Mouse (Mus musculus) right cerebral cortex, postnatal 14 days (tissue): ENCODE results near the gene Tsc2.
A peak's percentile ranks its signal among the peaks of the same experiment; 100 is the strongest.

ENCODE experiments used
- DNase-seq: peaks from one replicate; pipeline ENCODE4 v3.0.0; 2022

Gene Tsc2

DNA sequence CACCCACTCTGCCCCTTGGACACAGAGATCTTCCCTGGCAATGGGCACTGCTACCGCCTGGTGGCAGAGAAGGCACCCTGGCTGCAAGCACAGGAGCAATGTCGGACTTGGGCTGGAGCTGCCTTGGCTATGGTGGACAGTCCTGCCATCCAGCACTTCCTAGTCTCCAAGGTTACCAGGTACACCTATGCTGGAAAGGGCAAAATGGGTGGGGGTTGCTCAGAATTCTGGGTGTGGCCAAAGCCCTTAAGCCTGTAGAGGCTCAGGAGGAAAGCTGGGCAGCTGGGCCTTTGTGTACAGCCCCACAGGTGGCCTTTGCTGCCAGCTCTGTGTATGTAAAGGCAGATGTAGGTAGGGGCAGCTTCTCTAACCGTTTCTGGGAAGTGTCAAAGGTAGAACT, 66.6 kb downstream of the Tsc2 start:
- no peak for DNase-seq

DNA sequence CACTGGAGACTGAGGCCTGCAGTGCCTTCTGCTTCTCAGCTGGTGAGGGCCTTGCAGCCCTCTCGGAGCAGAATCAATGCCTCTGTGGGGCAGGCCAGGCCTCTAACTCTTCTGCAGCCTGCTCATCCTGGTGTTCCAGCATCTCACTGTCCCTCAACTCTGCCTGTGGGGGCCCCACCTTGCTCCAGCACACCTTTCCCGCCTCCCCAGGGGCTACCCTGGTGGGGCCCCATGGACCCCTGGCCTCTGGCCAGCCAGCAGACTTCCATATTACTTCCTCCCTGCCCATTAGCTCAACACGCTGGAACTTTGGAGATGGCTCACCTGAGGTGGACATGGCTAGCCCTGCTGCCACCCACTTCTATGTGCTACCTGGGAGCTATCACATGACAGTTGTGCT, 67.3 kb downstream of the Tsc2 start:
- no peak for DNase-seq

DNA sequence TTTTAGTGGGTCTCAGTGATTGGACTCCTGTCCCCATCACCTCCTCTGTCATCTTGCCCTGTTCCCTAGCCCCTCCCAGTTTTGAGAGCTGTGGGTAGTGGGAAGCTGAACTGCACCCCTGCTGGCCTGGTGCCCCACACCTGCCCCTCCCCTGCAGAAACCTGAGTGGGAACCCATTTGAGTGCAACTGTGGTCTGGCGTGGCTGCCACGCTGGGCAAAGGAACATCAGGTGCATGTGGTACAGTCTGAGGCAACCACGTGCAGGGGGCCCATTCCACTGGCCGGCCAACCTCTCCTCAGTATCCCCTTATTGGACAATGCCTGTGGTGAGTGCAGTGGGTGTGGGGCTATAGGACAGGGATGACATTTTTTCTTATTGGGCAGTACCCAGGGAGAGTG, 68.0 kb downstream of the Tsc2 start:
- DNase-seq: no peak

DNA sequence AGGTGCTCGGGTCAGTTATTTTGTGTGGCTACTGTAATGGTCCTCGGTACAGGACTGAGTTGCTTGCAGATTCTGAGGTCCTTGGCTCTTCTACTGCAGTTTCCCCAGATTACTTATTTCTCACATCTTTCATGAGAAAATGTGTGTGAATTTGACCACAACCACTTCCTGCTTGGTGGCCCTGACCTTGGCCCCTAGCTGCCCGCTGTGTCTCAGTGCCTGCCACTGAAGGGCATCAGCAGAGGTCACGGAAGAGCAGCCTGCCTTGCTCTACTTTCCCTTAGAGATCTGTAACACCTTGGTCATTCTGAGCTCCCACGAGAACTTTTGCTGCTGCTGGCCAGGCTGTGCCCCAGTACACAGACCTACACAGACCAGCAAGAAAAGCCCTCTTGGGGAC, 68.8 kb downstream of the Tsc2 start:
- no peak for DNase-seq

DNA sequence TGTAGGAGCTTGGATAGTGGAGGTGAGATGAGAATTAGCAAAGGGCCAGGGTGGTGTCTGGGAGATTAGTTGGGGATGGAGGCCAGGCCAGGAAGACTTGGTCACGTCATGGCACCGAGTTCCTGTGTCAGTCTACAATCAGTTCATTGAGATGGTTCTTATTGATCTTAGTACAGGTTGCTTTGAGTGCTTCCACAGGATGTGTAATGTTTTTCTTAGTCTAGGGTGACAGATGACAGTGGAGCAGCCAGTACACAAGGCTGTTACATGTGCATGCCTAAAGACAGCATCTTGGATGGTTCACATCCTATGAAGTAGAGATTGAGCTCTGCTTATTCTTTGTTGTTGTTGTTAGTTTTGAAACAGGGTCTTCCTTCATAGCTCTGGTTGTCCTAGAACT, 70.8 kb downstream of the Tsc2 start:
- DNase-seq: no peak

DNA sequence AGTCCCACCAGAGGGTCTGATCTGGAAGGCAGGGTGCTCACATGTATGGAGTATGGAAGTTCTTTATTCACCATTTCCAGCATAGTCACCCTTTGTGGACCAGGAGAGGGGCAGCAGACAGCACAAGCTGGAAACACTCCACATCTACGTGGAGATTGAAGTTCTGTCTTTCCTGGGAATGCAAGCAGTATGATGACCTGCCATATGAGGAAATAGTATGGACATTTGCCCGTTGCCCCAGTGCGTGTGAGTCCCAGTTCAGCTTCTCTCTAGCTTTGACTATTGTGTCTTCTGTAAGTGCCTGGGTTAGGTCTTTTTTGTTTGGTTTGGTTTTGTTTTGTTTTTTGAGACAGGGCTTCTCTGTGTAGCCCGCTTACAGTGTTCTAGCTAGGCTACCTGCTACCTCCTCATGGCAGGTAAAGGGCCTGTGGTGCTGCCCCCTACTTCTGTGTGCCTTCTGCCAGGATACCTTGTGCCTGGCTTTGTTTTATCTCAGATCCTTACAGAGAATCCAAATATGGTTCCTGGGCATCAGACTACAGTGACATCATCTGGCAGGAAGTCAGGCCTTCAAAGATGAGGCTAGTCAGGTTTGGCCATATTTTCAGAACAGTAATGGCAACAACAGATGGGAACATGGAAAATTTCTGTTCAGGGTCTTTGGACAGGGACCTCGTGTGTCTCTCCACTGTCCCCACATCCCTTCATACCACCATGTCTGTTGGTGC, 72.0 kb downstream of the Tsc2 start:
- DNase-seq: no peak

DNA sequence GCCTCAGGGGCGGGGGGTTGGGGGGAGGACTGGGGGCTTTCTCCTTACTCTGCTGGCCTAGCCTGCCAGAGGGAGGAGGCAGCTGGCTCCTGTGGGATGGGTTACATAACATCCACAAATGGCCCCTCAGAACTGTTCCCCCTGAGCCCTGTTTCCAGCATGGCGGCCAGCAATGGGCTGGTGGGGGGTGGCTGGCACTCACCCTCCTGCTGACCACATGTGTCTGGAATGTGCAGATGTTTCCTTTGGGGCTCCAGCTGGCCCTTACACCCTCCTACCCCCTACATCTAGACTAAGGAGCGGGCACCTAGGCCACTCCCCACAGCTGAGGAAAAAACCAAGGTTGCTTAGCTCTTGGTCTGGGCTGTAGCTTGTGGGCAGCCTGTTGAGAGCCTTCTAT, 73.3 kb downstream of the Tsc2 start:
- DNase-seq: no peak

DNA sequence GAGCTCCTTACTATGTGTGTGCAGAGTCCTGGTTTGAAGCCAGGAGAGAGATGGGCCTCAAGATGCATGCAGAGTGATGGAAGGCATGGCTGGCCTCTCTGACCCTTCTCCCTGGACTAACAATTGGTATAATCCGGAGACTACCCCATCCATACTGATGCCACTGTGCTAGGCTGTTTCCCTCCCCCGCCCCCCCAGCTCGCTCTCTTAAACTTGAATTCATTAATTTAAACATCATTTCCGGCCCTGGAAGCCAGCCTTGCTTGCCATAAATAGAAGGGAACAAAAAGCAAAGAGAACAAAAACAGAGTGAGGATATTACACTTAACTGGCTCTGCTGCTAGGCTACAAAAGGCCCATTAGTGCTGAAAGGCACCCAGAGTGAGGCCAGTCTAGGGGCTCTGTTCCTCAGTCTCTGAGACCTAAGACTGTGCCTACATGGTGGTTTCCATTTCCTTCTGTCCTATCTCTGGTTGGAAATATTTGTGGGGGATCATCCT, 73.8 kb downstream of the Tsc2 start:
- DNase-seq: no peak

DNA sequence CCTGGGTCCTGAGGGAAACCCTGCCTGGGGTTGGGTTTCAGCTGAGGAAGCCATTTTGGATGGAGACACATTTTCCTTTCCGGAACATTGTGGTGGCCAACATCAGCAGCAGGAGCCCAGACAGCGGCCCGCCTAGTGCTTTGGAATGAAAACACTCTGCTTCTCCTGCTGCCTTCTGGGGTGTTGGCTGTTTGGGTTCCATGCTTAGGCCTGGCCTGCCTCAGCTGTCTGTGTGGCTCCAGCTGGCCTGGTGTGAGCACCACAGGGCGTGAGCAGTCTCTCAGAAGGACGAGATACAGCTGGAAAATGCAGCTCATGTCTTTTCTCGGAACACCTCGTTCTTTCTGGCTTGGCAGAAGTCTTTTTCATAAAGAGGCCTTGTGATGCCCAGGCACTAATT, 75.3 kb downstream of the Tsc2 start:
- DNase-seq: no peak

DNA sequence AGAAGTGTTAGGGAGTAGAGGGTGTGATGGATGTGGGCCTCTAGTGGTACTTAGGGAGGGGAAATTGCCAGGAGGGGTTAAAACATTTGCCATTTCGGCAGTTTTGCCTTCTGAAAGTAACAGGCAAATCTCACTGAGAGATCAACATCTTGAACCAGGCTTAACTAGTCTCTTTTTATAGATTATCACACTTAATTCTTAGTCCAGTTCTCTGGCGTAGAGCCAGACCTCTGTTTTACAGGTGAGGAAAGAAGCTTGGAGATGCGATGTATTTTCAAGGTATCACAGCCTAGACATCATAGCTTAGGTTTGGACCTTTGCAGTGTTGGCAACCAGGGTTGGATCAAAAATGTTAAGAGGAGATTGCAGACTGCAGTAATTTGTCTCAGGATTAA, 81.4 kb downstream of the Tsc2 start:
- no peak for DNase-seq

DNA sequence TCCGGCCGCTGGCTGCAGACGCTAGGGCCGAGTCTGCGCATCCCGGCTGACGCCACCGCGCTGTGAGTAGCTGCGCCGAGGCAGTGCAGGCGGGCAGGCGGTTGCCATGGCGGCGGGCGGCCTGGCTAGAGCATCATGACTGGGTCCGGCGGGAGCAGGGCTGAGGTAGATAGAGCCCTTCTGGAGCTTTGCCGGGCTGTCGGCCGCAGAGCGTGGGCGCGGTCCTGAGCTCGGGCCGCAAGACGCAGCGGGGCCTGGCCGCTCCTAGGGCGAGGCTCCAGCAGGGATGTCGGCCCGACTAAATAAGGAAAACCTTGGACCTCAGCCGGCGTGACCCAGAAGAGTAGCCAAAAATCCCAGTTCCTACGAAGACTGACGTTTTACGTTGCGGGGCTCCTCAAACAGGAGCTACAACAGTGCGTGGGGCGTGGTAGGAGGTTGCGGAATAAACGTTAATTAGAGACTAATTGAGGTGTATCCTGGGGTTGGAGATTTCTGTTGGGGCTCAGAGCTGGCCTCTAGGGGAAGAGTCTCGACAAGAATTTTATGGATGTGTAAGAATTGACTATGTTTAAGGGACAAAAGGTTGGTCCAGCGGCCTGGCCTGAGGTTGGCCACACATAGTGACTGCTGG, 81.9 kb downstream of the Tsc2 start:
- peak; percentile 81 for DNase-seq

DNA sequence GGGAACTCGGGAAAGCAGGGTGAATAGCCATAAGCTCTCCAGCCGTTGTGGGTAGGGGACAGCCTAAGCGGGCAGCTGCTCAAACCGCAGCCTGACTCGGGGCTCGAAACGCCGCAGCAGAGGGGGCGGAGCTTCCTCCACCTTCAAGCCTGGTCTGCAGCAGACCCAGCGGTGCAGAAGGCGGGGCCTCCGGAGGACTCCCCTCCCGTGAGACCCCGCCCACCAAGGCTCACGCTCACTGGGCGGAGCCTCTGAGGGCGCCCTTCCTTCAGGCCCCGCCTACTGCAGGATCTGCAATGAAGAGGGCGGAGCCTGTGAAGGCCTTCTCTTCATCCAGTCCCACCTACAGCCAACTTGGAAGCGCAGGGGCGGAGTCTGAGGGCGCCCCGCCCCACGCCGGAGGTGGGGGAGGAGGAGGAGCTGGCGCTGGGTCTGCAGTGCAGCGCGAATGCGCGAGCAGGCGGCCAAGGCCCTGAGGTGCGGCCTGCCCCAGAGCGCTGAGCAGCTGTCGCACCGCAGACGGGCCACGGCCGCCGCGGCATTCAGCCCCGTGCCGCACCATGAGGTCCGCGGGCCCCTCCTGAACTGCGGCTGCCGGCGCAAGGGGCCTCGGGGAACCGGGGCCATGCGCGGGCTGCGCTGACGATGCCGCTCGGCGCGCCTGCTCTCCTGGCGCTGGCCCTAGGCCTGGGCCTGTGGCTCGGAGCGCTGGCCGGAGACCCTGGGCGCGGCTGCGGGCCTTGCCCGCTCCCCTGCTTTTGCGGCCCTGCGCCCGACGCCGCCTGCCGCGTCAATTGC, 82.6 kb downstream of the Tsc2 start, which contains the start of gene Pkd1:
TSS of gene Pkd1 (plus strand) at position 217 of the 798 bp plus-strand sequence.
- DNase-seq: peak; percentile 95

DNA sequence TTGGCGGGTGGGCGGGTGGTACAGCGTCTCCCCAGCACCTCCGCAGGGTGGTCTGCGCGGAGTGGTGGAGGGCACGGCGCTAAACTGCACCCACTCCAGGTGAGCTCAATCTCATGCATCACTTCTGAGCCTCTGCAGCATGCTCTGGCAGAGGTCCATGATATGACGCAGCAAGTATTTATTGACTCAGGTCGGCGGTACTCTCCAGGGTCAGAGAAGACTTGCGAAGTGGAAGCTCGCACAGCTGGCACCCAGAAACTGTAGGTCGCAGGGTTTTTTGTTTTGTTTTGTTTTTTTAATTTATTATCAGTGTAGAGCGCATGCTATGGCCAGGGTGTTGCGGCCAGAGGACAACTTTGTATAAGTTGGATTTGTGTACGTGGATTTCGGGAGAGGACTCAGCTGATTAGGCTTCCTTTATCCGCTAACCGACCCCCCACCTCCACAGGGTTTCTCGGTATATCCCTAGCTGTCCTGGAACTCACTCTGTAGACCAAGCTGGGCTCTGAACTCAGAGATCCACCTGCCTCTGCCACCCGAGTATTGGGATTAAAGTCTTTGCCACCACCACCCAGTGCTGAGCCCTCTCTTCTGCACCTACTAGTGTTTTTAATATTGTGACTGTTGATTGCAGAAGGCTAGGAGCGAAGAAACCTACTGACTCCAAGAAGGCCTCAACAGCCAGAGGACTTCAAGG, 83.4 kb downstream of the Tsc2 start:
- DNase-seq: no peak

DNA sequence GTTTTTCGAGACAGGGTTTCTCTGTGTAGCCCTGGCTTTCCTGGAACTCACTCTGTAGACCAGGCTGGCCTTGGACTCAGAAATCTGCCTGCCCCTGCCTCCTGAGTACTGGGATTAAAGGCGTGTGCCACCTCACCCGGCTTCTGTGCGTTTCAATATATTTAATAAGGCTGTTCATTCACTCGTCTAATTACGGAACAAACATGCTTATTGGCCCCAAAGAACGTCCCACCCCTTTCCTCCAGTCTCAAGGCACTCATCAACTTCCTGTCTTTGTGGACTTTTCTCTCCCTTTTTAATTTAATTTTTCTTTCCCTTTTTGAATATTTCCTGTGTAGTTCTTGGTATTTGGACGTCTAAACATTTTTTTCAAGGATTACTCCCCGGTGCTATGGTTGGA, 84.0 kb downstream of the Tsc2 start:
- DNase-seq: no peak

DNA sequence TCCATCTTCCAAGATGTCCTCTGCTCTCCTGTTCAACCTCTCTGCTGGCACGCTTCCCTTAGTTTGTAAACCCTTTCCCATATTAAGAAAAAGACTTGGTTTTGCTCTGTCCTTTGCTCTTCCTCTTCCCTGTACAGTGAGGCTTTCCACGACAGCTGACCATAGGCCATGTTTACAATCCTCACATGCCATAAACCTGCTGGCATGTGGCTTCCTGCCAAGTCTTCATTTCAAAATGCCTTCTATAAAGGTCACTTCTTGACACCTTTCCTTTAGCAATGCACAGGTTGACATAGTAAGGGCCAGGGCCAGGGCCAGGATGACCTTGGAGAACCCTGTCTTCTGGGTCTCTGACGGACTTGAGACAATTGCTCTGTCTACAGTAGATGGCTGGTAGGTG, 86.2 kb downstream of the Tsc2 start:
- DNase-seq: no peak
